Mouse (Mus musculus) common myeloid progenitor, adult 5-6 weeks (primary cell): ENCODE results near the gene Srsf11. TPM values are rescaled to one million over a fixed set of nuclear protein-coding genes. Genes with fewer than 3 reads are reported as not detected.

Source experiments
- ATAC-seq: replicated peaks from 2 replicates; pipeline ENCODE4 v1.8.0; 2016; ENCODE audit warnings: low read depth, mild to moderate bottlenecking, moderate TSS enrichment, inconsistent platforms; ENCODE audit not compliant: poor library complexity, severe bottlenecking
- total RNA-seq: library from RNA; stranded (forward); fragments of 200-1000, 187-1606 nt; gene quantifications from 2 replicates; pipeline ENCODE4 v1.2.3, GENCODE M21; 2017

Gene Srsf11
- total RNA-seq, 1 experiment from 2014 or later, result 358 TPM

GRCm38 (mm10) chr3:157995726-157996125, 40.7 kb downstream of the Srsf11 start:
- no peak for ATAC-seq

- ATAC-seq, result no peak
These were observed 43.1 kb downstream of the Srsf11 start for GRCm38 (mm10) chr3:157993322-157993721.

GRCm38 (mm10) chr3:157979619-157980018, 56.8 kb downstream of the Srsf11 start:
- ATAC-seq, result no peak

- no peak for ATAC-seq
These were observed 63.2 kb downstream of the Srsf11 start for GRCm38 (mm10) chr3:157973236-157973635.

- ATAC-seq, result no peak
These were observed 65.3 kb downstream of the Srsf11 start for GRCm38 (mm10) chr3:157971151-157971550.

Other genes starting within 250 kb of the Srsf11 start
- gene Cth, start 111.6 kb downstream of the Srsf11 start, total RNA-seq, result not detected in 2 replicates
- gene Ankrd13c, start 89.4 kb downstream of the Srsf11 start, total RNA-seq, result 31.2 and 32.4 TPM in 2 replicates
- 37.2 and 66.5 TPM in 2 replicates for gene Lrrc40, start within 50 bp of the Srsf11 start, total RNA-seq